Mouse (Mus musculus) embryo, embryonic 11 days (tissue): ENCODE results near the gene Tspoap1.

Source experiments
- DNase-seq: peaks from one replicate; pipeline ENCODE4 v3.0.0-alpha.2; 2015

Gene Tspoap1

DNA sequence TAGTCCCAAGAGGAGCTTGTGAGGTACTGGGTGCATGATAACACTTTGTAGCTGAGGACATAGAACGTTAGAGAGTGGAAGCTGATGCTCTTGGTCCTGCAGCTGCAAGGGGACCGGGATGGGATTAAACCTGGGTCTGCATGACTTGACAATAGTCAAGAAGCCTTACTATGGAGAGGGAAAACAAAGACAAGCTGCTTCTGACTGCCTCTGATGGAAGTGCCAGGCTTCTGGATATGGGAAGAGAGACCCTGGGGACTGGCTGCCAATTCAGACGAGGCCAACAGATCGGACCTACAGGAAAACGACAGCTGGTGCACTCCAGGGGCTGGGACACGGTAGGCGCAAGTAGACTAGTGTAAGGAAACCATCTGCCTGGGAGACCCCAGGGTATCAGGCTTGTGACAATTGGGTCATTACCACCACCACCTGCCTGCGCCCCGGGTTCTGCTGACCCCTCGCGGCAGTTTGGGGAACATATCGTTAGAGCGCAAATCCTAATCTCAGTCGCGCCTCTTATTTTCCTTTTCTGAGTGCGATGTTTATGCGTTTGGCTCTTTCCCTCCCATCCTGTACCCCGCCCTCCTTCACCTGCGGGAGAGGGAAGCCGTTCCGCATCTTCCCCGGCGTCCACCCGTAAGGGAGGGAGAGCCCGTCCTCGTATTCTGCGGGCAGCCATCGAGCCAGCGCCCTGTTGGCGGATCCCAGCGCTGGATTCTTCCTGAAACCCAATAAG lies 56.5 kb downstream of the Tspoap1 start:
- DNase-seq = peak; percentile 70

DNA sequence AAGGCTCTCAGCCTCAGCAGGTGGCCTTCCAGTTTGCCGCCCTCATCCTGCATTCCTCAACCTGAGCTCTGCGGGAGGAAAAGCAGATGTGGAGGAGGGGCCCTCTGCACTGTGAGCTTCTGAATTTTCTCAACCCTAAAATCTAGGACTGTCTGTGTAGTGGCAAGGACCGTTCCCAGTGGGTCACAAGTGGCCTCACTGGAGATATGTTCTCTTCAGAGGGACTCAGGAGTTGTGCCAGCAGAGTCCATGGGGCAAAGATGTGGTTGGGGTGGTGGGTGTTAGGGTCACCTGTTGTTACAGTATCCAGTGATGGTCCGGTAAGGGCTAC lies 57.1 kb downstream of the Tspoap1 start:
- DNase-seq = no peak

DNA sequence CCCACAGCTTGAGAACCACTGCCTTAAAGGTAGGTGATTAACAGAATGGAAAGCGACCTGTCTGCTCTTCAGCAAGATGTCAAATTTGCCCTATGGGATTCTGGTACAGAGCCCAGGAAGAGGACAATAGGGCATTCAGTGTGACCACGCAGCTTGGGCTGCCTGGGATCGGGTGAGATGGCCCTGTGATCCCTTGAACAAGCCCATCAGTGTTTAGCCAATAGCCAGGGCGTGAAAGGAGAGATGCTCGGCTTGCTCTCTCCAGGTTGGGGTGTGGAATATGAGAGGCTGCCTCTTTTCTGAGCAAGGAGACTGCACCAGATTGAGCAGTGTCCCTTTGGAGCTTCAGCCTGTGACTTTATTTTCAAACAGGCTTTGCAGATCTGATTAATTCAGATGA lies 61.2 kb downstream of the Tspoap1 start:
- DNase-seq = no peak

DNA sequence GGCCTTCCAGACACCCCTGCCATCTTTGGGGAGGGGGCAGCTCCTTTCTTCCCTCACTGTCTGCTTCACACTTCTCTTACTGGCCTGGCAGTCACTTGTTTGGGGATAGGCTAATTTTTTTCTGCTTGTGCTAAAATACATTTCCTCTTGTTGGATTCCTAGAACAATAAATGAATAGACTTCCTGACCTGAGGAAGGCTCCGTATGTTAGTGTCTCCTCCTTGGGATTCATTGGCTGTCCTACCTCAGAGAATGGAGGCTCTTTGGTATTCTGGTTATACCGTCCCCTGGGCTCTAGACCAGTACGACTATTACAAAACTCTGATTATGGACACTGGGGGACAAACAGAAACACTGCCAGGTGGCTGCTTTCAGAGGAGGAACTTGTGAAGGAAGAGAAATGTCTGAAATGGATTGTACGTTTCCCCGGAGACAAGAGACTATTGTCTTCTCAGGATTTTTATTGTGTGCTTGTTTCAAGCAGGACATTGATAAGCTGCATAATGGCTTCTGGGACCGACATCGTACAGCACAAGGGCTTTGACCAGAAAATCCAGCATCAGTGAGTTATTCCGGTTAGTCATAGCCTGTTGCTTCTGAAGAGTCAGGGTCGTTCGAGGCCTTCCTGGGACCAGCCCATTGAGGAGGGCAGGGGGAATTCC lies 68.0 kb downstream of the Tspoap1 start, which contains the start of gene Lpo:
Gene Lpo, minus strand, starts transcription at position 51 of the 662 bp plus-strand sequence.
- peak; percentile 31 for DNase-seq
